Mouse (Mus musculus) layer of hippocampus, adult 9-10 months (tissue): Measurements from ENCODE around the gene Gp5.
"Not testable (repeated sequence)": the region's sequence is repeated elsewhere in the genome, so short reads cannot be mapped to it uniquely, and the experiment has no call there.

ENCODE experiments used
- DNase-seq: peaks from one replicate; pipeline ENCODE4 v3.0.0; 2022; ENCODE audit warnings: low spot score

The Gp5 gene

DNA sequence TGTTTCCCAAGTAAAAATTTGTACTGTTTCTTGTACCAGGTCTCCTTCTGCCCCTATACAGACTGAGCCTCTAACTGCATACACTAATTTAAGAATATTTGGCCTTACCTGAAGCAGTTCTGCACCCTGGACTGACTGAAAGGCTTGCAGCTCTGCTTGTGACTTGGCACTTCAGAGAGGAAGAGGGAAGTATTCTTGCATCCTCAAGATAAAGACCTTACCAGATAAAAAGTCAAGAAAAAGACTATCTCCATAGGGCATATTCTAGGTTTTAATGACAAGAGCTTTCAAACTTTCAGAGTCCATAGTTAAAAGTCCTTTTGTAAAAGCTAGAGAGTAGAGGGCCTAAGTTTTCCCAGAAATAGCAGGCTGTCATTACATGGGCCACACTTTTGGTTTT, at the start of gene Gp5:
Gp5 (minus strand) TSS at position 133 of the 400 bp plus-strand sequence.
- DNase-seq: no peak

DNA sequence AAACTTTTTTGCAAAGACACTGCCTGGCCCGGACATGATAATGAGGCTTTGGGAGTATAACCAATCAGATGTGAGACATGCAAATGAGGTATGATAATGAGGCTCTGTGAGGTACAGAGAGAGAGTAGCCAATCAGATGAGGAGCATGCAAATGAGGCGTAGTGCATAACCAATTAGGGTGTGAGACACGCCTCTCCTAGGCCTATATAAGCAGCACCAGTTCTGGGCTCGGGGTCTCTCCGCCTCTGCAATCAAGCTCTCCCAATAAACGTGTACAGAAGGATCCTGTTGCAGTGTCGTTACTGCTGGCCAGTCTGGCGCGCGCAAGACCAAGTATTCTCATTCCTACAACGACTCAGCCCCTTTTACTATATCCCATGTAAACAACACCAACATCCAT, 42.9 kb upstream of the Gp5 start:
- DNase-seq: not testable (repeated sequence)

- no peak for DNase-seq
Observed at GRCm38 (mm10) chr16:30314236-30314635, 3.7 kb upstream of the Gp5 start.

GRCm38 (mm10) chr16:30310171-30310515, 436 bp downstream of the Gp5 start:
- DNase-seq: no peak

GRCm38 (mm10) chr16:30309395-30310170, 996 bp downstream of the Gp5 start:
- no peak for DNase-seq

GRCm38 (mm10) chr16:30308616-30309394, 1.8 kb downstream of the Gp5 start:
- DNase-seq: no peak

GRCm38 (mm10) chr16:30307961-30308615, 2.5 kb downstream of the Gp5 start:
- no peak for DNase-seq

DNA sequence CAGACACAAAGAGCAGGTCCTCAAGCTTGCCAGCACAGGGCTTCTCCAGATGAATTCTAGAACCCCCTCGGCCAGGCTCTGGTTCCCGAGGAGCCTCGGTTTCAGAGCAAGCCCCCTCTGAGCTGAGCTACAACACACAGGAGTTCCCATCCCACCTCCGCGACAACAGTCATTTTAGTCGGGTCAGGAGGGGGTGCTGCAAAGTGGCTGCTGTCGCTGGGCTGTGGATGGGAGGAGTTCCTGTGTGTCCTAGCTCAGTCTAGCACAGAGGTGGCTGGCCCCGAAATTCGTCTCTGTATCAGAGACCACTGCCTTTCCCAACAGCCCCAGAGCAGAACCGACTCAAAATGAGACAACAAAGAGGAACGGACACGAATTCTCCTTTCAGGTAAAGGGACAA, 3.3 kb downstream of the Gp5 start:
- no peak for DNase-seq

GRCm38 (mm10) chr16:30306102-30306501, 4.5 kb downstream of the Gp5 start:
- no peak for DNase-seq

DNA sequence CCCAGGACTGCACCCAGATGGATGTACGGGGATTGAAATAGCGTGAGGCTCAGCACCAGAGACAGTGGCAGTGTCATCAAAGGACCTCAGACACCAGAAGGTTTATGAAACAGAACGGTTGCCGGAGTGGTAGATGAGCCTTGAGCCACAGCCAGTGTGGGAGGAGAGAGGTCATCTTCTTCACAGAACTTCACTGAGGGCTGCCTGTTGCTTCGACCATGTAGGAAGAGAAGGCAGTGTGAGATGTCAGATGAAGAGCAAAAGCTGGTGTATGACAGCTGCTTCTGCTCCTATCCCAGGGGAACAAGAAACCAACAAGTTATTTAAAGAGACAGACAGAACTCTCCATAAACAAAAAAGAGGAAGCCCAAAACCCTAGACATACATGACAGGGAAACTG, 6.3 kb downstream of the Gp5 start:
- no peak for DNase-seq

GRCm38 (mm10) chr16:30303411-30303810, 7.2 kb downstream of the Gp5 start:
- DNase-seq: no peak

DNA sequence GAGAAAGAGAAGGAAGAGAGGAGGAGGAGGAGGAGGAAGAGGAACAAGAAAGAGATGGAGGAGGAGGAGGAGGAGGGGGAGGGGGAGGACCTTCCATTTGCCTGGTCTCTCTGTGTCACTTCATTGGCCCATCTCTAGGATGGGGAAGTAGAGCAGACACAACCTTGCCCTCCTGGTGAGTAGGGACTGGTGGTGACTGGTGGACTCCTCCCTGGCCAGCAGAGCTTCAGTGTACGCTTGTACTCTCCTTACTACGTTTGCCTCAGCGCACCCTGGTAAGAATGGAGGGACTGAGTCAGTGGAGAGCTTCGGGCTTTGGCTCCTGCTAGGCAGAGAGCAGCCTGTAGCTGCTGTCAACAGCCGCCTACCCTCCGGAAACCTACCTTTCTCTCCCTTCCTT, 7.9 kb downstream of the Gp5 start:
- no peak for DNase-seq

DNA sequence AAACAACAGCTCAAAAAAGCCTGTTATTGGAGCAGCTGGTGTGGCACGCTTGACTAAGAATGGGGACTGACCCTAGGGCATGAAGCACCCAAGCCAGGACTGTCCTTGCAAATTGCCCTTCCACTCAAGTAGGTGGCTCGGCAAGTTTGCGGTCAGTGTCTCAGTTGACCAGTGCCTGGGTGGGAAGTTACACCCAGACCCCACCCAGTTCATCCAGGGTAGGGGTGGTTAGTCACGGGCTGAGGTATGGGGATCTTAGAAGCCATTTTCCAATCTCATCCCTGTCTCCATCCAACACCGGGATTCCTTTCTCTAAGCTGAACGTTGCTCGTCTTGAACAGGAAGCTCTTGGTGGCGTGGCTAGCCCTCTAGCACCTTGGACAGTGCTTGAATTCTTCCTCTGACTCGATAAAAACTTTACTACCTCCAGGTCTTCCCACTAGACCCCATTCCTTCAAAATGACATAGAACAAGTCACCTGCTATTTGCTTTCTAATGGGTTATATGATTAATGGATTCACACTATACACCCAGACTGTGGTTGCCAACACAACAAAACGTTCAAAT, 10.8 kb downstream of the Gp5 start:
- DNase-seq: no peak

DNA sequence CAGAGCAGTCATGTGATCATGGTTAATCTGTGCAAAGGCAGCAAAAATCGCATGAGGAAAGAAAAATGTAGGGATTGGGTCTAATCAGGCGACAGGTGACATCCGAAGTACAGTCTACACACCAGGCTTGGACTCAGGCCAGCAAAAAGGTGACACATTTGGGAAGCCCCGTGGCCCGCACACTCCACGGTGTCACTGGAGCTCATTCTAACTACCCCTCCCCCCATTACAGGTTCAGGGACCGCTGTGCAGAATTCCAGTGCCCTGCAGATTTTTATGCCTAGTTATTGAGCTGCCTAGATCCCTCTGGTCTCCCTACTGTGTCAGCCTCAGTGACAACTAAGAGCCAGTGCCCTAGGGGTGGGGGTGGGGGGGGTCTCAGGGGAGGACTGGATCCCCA, 13.1 kb downstream of the Gp5 start:
- no peak for DNase-seq

DNA sequence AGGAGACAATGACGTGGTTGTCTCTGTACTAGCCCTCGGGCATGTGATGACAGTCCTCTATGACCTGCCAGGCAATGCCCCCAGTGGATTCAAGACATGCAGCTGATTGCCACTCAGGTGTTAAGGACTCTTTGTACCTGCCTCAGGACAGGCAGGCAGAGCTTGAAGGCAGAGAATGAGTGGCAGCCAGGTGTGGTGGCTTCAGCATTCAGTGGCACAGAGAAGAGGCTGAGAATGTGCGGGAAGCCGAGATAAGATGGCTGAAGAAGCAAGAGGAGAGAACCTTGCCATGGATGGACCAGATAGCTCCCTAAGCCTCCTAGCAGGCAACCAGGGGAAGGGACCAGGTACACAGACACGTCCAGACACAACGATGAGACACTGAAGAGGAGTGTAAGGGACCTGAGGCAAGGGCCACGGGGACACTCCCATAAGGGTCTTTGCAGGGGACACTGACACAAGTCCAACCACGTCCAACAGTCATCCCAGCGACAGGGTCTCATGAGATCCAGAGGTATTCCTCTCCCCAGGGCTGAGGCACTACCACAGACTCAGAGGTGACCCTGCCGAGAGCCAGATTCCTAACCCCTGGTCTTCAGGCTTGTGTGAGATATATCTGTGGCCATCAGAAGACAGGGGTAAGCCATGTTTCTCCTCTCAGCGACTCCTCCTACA, 13.8 kb downstream of the Gp5 start:
- DNase-seq: no peak

DNA sequence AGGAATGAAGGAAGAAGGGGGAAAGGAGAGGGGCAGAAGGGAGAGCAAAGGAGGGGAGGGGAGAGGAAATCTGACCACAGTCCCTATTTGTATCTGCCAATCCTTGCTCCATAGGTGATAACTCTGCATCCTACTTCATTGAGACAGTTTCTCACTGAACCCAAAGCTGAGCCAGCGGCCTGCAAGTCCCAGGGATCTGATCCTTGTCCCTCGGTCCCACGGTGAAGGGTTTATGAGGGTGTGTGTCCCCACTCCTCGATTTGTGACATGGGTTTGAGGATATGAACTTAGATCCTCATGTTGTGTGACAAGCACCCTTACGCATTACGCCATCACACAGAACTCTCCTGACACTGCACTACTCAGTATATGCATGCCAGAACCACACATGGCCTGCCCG, 15.5 kb downstream of the Gp5 start:
- DNase-seq: no peak

- no peak for DNase-seq
Observed at GRCm38 (mm10) chr16:30290436-30290835, 20.1 kb downstream of the Gp5 start.

DNA sequence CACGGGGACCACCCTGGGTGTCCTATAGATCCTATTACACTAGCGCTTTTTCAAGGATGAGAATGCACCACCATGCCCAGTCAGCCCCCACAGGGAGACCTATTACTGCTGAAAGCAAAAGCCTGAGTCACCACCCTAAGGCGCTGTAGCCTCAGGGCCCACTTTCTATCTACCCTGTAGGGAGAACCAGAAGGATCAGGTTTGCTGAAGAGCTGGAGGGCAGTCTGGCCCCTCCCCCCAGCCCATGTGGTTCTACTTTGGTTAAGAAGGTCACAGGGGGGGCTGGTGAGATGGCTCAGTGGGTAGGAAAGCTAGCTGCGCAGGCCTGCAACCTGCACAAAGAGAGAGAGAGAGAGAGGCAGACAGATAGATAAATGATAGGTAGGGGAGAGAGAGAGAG, 24.9 kb downstream of the Gp5 start:
- DNase-seq: no peak

DNA sequence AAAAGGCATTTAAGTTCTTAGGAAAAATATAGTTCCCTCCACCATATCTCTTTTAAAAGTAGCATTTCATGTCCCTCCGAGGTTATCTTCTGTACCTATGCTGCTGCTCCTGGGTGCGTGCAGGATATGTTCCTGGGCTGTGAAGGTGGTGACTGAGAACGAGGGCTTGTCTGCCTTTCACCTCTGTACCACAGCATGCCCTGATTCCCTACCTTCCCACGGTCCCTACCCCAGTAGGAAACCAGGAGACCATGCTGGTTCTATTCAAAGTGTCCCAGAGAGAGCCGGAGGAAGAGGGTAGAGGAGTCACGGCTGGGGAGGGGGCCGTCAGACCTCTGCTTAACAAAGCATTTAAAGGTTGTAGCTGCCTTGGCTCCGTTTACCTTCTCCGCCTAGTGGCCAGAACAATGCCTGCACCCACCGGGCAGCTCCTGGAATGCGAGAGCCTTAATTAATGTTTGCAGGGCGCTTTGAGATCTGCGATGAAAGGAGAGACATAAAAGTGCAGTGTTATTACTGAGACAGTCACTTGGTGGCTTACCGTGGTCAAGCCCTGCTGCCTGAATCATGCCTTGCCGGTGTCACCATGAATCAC, 26.7 kb downstream of the Gp5 start:
- no peak for DNase-seq

GRCm38 (mm10) chr16:30282844-30283495, 27.6 kb downstream of the Gp5 start, which contains the start of gene Lrrc15:
TSS of gene Lrrc15 (minus strand) at chr16:30283256.
- DNase-seq: no peak

DNA sequence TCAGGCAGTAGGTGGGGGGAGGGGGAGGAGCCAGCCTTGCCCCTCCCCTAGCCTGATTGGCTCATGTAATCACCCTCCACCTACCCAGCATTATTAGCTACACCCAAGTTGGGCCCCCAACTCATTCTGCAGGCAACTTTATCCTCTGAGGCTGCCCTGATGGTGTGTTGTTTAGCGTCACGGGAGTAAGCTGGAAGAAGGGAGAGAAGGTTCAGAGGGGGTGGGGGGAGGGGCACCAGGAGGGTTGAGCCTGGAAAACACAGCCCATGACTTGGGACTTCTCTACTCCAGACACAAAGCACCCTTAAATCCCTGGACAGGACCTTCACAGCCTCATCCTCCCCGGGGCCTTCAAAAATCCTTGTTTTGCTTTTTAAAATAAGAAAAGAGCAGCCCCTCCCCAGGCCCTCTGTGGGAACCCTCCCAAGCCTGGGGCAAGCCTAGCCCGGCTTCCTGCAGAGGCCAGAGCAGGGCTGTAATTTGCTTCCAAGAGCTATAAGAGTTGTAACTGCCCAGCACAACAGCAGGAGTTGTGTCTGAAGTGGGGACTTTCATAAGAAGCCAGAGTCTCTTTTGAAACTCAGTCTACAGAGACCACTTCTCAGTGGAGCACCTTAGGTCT, 29.8 kb downstream of the Gp5 start:
- DNase-seq: no peak
